In genomic region chr1:133371431-133371830, GRCm38 (mm10) we compare ENCODE assay signal across 31 mouse cellular contexts. TPM values are rescaled to one million over a fixed set of nuclear protein-coding genes. Genes with fewer than 3 reads are reported as not detected.
"Had no signal": no experiment of that assay in that cellular context is flagged by ENCODE, and none has a peak within 500 bp of the region (broad histone marks: within the 10 kb centered on the region; RNA-seq: fewer than 3 reads in every experiment).

No protein-coding gene starts in this region.

- H3K27ac ChIP-seq: kidney, postnatal 0 days; left cerebral cortex, adult 2 months; lung, embryonic 15.5 days; midbrain, embryonic 12.5 days; neural tube, embryonic 13.5 days had no signal

- H3K4me2 ChIP-seq: lung, embryonic 15.5 days; midbrain, embryonic 12.5 days; neural tube, embryonic 13.5 days had no signal

- H3K4me3 ChIP-seq: left cerebral cortex, adult 2 months; lung, embryonic 15.5 days; midbrain, embryonic 12.5 days; myocyte; neural tube, embryonic 13.5 days had no signal

- DNase-seq: layer of hippocampus, postnatal 36 days; lung, adult 18-20 months; lung, postnatal 10 days; lung, postnatal 4 days; thymus, adult 18-20 months; thymus, postnatal 36 days had no signal

- ATAC-seq: intestine, postnatal 0 days; midbrain, embryonic 16.5 days had no signal

- H3K36me3 ChIP-seq: lung, embryonic 15.5 days; midbrain, embryonic 12.5 days; neural tube, embryonic 13.5 days had no signal

- H3K9me3 ChIP-seq: lung, embryonic 15.5 days; midbrain, embryonic 12.5 days; neural tube, embryonic 13.5 days had no signal

- H3K9ac ChIP-seq: lung, embryonic 15.5 days; midbrain, embryonic 12.5 days; neural tube, embryonic 13.5 days had no signal

- H3K27me3 ChIP-seq: lung, embryonic 15.5 days had no signal

RNA-seq across cellular contexts. Expression of gene Etnk2, which starts 8.1 kb away (rescaled TPM):
- total RNA-seq: megakaryocyte progenitor cell, adult 5-6 weeks; megakaryocyte-erythroid progenitor cell, adult 5-6 weeks; monocyte, adult 5-6 weeks; neutrophil, adult 5-6 weeks had no signal

RNA-seq across cellular contexts. Expression of gene Ren1, which starts 21.1 kb away (rescaled TPM):
- total RNA-seq: layer of hippocampus, adult 8-10 months; layer of hippocampus, postnatal 36 days; left cerebral cortex, adult 2 months; left cerebral cortex, postnatal 10 days; left cerebral cortex, postnatal 36 days; megakaryocyte progenitor cell, adult 5-6 weeks; megakaryocyte-erythroid progenitor cell, adult 5-6 weeks; monocyte, adult 5-6 weeks; neutrophil, adult 5-6 weeks had no signal
- polyA plus RNA-seq: limb, embryonic 11.5 days; midbrain, embryonic 12.5 days; midbrain, embryonic 16.5 days; myocyte; spleen, adult 2 months had no signal

RNA-seq across cellular contexts. Expression of gene Kiss1, which starts 49.8 kb away (rescaled TPM):
- total RNA-seq: layer of hippocampus, adult 8-10 months; layer of hippocampus, postnatal 36 days; left cerebral cortex, postnatal 10 days; left cerebral cortex, postnatal 36 days; megakaryocyte progenitor cell, adult 5-6 weeks; megakaryocyte-erythroid progenitor cell, adult 5-6 weeks; monocyte, adult 5-6 weeks; neutrophil, adult 5-6 weeks had no signal
- polyA plus RNA-seq: intestine, embryonic 14.5 days; intestine, postnatal 0 days; kidney, adult 2 months; kidney, embryonic 14.5 days; kidney, postnatal 0 days; large intestine, adult 2 months; limb, embryonic 11.5 days; limb, embryonic 14.5 days; midbrain, embryonic 12.5 days; midbrain, embryonic 16.5 days; myocyte; neural tube, embryonic 13.5 days; small intestine, adult 2 months; spleen, adult 2 months; stomach, embryonic 16.5 days; urinary bladder, adult 2 months had no signal

RNA-seq across cellular contexts. Expression of gene Sox13, which starts 52.7 kb away (rescaled TPM):
- total RNA-seq: monocyte, adult 5-6 weeks had no signal
